Mouse (Mus musculus): ENCODE measurements around the gene Kdm5d.

Kdm5d gene

DNA sequence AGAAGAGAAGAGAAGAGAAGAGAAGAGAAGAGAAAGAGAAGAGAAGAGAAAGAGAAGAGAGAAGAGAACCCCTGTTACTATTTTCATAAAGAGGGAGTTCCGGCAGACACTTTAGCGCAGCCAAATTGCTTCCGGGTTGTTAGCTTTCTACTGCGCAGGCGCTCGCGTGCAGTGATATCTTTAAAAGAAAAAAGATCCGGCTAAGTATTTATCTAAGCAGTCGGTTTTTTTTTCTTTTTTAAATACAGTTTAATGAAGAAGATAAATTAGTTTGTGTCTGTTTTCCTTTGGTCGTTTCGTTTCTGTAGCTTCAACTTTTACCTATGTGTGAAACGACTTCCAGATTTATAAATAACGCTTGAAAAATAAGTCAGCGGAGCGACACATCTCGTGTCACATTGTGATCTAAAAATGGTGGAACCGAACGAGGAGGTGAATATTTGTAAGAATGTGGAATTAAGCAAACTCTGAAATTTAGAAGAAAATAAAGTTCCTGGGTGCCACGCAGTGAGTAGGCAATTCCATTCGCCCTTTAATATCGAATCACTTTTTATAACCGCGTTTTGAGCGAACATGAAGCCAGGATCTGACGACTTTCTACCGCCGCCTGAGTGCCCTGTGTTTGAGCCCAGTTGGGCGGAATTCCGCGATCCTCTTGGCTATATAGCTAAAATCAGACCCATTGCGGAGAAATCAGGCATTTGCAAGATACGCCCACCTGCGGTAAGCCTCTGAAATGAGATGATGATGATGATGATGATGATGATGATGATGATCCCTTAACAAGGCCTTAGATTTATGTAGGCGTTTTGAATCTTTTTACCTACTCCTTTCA is at the start of gene Kdm5d:
Kdm5d (plus strand) TSS at position 396 of the 835 bp plus-strand sequence.
- DNase-seq (ENCODE audit: low spot score), result no peak

DNA sequence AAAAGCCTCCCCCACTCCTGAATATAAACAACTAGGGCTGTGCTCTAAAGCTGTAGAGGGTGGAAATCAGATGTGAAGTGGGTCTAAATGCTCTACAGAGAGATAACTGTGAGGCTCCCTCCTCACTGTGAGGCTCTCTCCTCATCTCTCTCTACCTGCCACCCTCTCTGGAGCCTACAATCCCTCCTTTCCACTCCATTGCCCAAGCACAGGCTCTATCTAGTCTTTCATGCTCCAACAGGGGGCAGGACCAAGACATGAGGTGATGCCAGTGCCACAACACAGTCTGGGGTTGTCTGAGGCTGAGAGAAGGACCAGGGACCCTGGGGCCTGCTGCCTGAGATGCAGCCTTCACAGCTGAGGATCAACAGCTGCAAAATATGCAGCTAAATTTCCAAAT is 25.2 kb upstream of the Kdm5d start:
- no peak for DNase-seq (ENCODE audit: low spot score)

DNA sequence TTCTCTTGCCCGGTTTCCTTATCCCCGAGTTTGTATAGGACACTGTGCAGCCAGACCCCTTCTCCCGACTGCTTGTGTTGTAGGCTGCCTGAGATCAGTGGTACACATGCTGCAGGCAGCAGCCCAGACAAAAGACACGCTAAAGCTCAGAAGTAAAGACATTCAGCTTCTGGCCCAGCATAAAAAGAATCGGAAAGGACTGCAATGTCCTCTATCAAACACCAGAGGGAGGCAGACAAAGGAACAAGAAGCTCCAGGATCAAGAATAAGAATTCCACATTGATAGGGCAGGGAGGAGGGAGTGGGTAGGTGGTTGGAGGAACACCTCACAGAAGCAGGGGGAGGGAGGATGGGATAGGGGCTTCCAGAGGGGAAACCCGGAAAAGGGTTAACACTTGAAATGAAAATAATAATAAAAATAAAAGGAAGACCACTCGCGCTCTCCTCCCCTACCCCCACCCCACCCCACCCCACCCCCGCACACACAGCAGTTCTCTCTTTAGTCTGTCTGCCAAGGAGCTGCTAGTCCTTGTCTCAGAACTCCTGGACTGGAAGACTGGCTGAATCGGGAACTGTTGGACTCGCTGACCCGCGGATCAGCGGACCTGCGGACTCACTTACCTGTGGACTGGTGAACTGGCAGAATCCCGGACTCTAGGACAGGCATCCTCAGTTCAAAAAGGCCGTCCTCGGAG is 24.6 kb upstream of the Kdm5d start:
- no peak for DNase-seq (ENCODE audit: low spot score)

Measured in adipocyte (in vitro differentiated cells).